ENCODE assay signal across 8 mouse cellular contexts in the genomic region with DNA sequence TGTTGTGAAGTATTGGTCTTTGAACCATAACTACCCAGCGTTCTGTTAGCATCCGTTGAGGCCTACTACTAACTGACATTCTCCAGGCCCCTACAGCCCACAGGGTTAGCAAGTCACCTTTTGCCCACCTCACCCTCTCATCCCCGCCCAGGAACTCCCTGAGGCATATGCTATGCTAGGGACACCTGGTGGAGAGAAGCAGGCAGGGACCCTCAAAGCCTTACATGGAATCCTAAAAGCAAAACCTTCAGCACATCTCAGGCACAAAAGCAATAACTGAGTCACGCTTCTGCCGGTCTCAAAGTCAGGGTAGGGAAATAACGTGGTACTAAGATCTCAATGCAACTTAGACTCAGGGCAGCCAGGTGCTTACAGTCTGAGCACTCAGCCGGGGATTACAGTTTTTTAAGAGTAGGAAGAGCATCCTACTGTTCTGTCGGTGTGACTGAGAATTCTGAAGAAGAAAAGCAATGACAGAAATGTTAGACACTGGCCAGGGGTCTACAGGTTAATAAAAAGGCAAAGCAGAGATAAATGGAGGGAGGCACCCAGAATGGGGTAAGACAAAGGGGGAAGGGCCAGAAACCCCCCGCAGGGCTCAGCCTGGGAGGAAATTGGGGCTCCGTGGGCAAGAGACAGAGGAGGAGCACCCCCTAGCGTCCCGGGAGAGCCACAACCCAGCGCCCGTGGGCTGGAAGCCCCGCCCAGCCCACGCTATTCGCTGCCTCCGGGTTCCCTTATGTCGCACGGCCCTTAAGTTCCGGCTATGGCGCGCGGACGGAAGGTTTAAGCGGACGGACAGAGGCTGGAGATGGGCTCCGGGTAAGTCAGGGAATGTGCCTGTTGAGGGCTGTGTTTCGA. TPM values are rescaled to one million over a fixed set of nuclear protein-coding genes. Genes with fewer than 3 reads are reported as not detected.
DNase-seq lines count a peak whose midpoint lies in the region; ATAC-seq and TF ChIP-seq lines count a peak whose summit lies in the region.

A gene (plus strand): TSS at position 789 of the 861 bp plus-strand sequence.

- peak; percentile 97 for TF ChIP-seq CTCF in Patski (IDR thresholded peaks at IDR 0.05)

- peak within 1 kb of the TSS; percentile 70 for H3K4me2 ChIP-seq in hindbrain, embryonic 13.5 days

- POLR2A ChIA-PET in Patski (lab: Charles Lee): no interaction called here

- H3K36me3 ChIP-seq in hindbrain, embryonic 13.5 days: peaks cover 18% of the 10 kb centered on the region

- in situ Hi-C loops in Patski (cut with MboI; ENCODE audit: low pct_unique_long_range_greater_than_20kb): no loop called here

- peaks cover 18% of the 10 kb centered on the region for H3K4me1 ChIP-seq in hindbrain, embryonic 13.5 days (replicated peaks)

- no peaks in the 10 kb centered on the region for H3K27me3 ChIP-seq in Patski
- no peaks in the 10 kb centered on the region for H3K27me3 ChIP-seq in hindbrain, embryonic 13.5 days

- H3K27ac ChIP-seq in hindbrain, embryonic 13.5 days: peak within 1 kb of the TSS; percentile 83

- ATAC-seq in Patski: peak; percentile 85
- peak; percentile 97 for ATAC-seq in hindbrain, embryonic 13.5 days (ENCODE audit: low FRiP score)

- DNase-seq in Patski (ENCODE audit: low read depth, low spot score): peak; percentile 84
- DNase-seq in cerebellum, postnatal 14 days: peak; percentile 98 to 99
- peak; percentile 91 to 93 for DNase-seq in frontal cortex, postnatal 14 days (ENCODE audit: low spot score in 2 of 2)
- DNase-seq in layer of hippocampus, postnatal 25 days (ENCODE audit: extremely low spot score in 1 of 2, low spot score in 1 of 2): peak; percentile 97 to 98
- DNase-seq in lung, postnatal 25 days (ENCODE audit: low spot score): peak; percentile 95
- DNase-seq in retina, embryonic 14.5 days (ENCODE audit: low spot score): peak; percentile 98
- peak; percentile 98 for DNase-seq in thymus, postnatal 4 days

- H3K9ac ChIP-seq in hindbrain, embryonic 13.5 days: peak within 1 kb of the TSS; percentile 77

- H3K9me3 ChIP-seq in hindbrain, embryonic 13.5 days: no peaks in the 10 kb centered on the region

- H3K4me3 ChIP-seq in hindbrain, embryonic 13.5 days: peak within 1 kb of the TSS; percentile 49

- WGBS in hindbrain, embryonic 13.5 days: 6% methylated on average over 29 of the region's 29 CpGs

- CTCF ChIA-PET in Patski (lab: Charles Lee): interaction anchor here (0.8 kb wide), 1 partner anchor 14 kb away, joined by 3 read pairs; no protein-coding TSS in a partner anchor

RNA-seq across cellular contexts. Expression of the gene that starts here (rescaled TPM):
- 31.4 TPM for polyA plus RNA-seq in Patski (2021)
- 40.6 and 43.9 TPM in 2 replicates for polyA plus RNA-seq in hindbrain, embryonic 13.5 days (2015; fragmentation: Nextera tagmentation; extraction: Ambion mirVana)
- total RNA-seq in layer of hippocampus, postnatal 25 days (2021): 10 to 100 TPM; 21.6 to 23.2 TPM

Comparison
In these comparisons a context has a peak if more than half of its experiments do, and no peak if none do; other contexts are left out.
1. Peak in every context shown above with its lines: DNase-seq, ATAC-seq, H3K4me3 ChIP-seq and H3K27ac ChIP-seq.